Mouse (Mus musculus): ENCODE data around the gene Irf5. TPM values are rescaled to one million over a fixed set of nuclear protein-coding genes. Genes with fewer than 3 reads are reported as not detected.

Irf5 gene
- polyA plus RNA-seq, 1 experiment from 2014 or later = 9.3 TPM

DNA sequence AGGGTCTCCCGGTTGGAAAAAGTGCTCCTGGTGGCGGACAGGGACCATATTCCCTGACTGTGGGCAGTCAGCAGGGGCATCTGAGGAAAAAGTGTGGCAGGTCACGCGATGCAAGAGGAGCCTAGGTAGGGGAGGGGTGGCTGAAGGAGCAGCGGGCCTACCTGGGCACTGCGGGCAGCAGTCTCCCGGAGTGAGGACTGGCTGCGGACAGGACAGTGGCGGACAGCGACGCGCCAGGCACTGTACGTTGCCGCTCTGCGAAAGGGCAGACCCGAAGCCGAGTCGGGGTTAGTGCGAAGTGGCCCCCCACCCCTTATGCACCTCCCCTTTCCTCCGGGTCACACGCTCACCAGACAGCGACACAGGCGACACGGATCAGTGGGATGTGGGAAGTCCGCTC lies 30.2 kb upstream of the Irf5 start:
- DNase-seq (ENCODE audit: low spot score) (no peak), ATAC-seq (ENCODE audit: low FRiP score, low TSS enrichment) (no peak)
- WGBS = 38% methylated on average over 22 of the region's 25 CpGs
- no peak overlapping the region for H3K4me3 ChIP-seq (ENCODE audit: low read depth, low read length)
- no peaks in the 10 kb centered on the region for H3K9me3 ChIP-seq (ENCODE audit: control insufficient read depth, low read length)
- no peak overlapping the region for H3K27ac ChIP-seq (replicated peaks)
- no peaks in the 10 kb centered on the region for H3K4me1 ChIP-seq (replicated peaks; ENCODE audit: control insufficient read depth, insufficient read depth)
- H3K4me2 ChIP-seq (replicated peaks; ENCODE audit: low read depth) = no peak overlapping the region
- TF ChIP-seq CTCF (IDR thresholded peaks at IDR 0.05; ENCODE audit: low read depth) (no peak), EP300 (optimal IDR thresholded peaks at IDR 0.05) (no peak)
- no peak overlapping the region for H3K9ac ChIP-seq (ENCODE audit: low read length)
- no peaks in the 10 kb centered on the region; the same call in 1 of the 2 replicates for H3K36me3 ChIP-seq (ENCODE audit: control insufficient read depth, insufficient read depth, low read length)
- no peaks in the 10 kb centered on the region for H3K27me3 ChIP-seq (ENCODE audit: control insufficient read depth, insufficient read depth, low read length)

DNA sequence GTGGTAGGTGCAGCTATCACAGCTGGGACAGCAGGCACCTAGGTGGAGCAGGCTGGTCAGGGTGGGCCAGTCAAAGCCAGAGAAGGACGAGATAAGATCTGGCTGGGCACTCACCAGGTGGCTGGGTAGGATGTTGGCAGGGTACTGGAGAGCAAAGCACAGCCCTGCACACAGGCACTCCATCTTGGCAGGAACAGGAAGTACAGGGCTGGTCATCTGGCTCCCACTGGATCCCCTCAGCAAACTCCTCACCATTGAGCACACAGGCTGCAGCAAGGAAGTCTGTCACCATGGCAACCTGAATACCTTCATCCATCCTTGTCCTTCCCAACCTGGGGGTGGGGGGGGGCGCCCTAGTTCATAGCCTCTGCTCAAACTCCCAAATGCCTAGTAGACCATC lies 28.6 kb upstream of the Irf5 start:
- ATAC-seq (ENCODE audit: low FRiP score, low TSS enrichment) = no peak

DNA sequence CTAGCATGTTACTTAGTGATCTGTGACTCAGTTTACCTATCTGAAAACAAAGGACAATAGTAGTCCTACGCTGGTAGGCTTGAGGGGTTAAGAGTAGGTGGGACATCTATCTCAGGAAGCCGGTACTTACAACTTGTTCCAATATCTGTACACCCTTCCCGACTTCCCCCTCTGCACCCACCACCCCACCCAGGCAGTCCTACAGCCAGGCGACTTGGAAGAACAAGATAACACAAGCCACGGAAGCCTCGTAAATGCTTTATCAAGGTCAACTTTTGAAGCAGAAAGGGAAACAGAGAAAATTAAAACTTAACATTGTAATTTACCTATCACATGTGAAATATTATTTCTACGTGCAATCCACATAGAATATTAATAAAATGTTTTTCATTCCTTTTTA lies 26.2 kb upstream of the Irf5 start:
- 88% methylated on average over 7 of the region's 7 CpGs for WGBS
- ATAC-seq (ENCODE audit: low FRiP score, low TSS enrichment) (no peak), DNase-seq (ENCODE audit: low spot score) (no peak)
- Histone ChIP-seq H3K4me1 (replicated peaks; ENCODE audit: control insufficient read depth, insufficient read depth) (no peaks in the 10 kb centered on the region), H3K9ac (ENCODE audit: low read length) (no peak overlapping the region), H3K27me3 (ENCODE audit: control insufficient read depth, insufficient read depth, low read length) (no peaks in the 10 kb centered on the region), H3K4me2 (replicated peaks; ENCODE audit: low read depth) (no peak overlapping the region), H3K36me3 (ENCODE audit: control insufficient read depth, insufficient read depth, low read length) (no peaks in the 10 kb centered on the region; the same call in 1 of the 2 replicates), H3K9me3 (ENCODE audit: control insufficient read depth, low read length) (no peaks in the 10 kb centered on the region), H3K27ac (replicated peaks) (no peak overlapping the region), H3K4me3 (ENCODE audit: low read depth, low read length) (no peak overlapping the region)
- TF ChIP-seq CTCF (IDR thresholded peaks at IDR 0.05; ENCODE audit: low read depth) (no peak), EP300 (optimal IDR thresholded peaks at IDR 0.05) (no peak)

More for the DNA sequence above, 28.6 kb upstream of the Irf5 start:
- H3K9me3 ChIP-seq (ENCODE audit: control insufficient read depth, low read length) = no peaks in the 10 kb centered on the region
- H3K9ac ChIP-seq (ENCODE audit: low read length) = no peak overlapping the region
- no peaks in the 10 kb centered on the region for H3K4me1 ChIP-seq (replicated peaks; ENCODE audit: control insufficient read depth, insufficient read depth)
- no peaks in the 10 kb centered on the region for H3K27me3 ChIP-seq (ENCODE audit: control insufficient read depth, insufficient read depth, low read length)
- no peak overlapping the region for H3K27ac ChIP-seq (replicated peaks)
- no peak for DNase-seq (ENCODE audit: low spot score)
- no peak overlapping the region for H3K4me2 ChIP-seq (replicated peaks; ENCODE audit: low read depth)
- WGBS = 32% methylated on average over 2 of the region's 2 CpGs
- H3K36me3 ChIP-seq (ENCODE audit: control insufficient read depth, insufficient read depth, low read length) = no peaks in the 10 kb centered on the region; the same call in 1 of the 2 replicates
- TF ChIP-seq CTCF (IDR thresholded peaks at IDR 0.05; ENCODE audit: low read depth) (no peak), EP300 (optimal IDR thresholded peaks at IDR 0.05) (no peak)
- H3K4me3 ChIP-seq (ENCODE audit: low read depth, low read length) = no peak overlapping the region

DNA sequence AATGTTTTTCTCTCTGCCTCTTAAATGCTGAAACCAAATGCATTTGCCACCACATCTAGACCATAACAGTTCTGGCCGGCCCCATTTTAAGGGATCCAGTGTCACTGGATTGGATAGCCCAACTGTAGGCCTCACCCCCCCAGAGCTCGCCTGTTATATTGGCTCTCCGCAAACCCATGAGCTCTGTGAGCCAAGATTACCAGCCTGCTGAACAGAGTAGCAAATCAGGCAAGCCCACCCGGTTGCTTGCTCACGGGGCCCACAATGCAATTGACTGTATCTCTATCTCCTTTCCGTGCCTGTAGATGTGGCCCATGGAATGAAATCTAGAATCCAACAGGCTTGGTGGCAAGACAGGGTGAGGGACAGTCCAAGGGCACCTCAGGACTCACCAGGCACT lies 25.6 kb upstream of the Irf5 start:
- ATAC-seq (ENCODE audit: low FRiP score, low TSS enrichment) = no peak
- H3K27me3 ChIP-seq (ENCODE audit: control insufficient read depth, insufficient read depth, low read length) = no peaks in the 10 kb centered on the region
- H3K36me3 ChIP-seq (ENCODE audit: control insufficient read depth, insufficient read depth, low read length) = no peaks in the 10 kb centered on the region; the same call in 1 of the 2 replicates
- TF ChIP-seq EP300 (optimal IDR thresholded peaks at IDR 0.05) = no peak
- TF ChIP-seq CTCF (IDR thresholded peaks at IDR 0.05; ENCODE audit: low read depth) = no peak
- no peaks in the 10 kb centered on the region for H3K9me3 ChIP-seq (ENCODE audit: control insufficient read depth, low read length)
- no peak for DNase-seq (ENCODE audit: low spot score)
- H3K27ac ChIP-seq (replicated peaks) = no peak overlapping the region
- H3K4me1 ChIP-seq (replicated peaks; ENCODE audit: control insufficient read depth, insufficient read depth) = no peaks in the 10 kb centered on the region
- WGBS = 88% methylated on average over 6 of the region's 6 CpGs
- H3K4me2 ChIP-seq (replicated peaks; ENCODE audit: low read depth) = no peak overlapping the region
- no peak overlapping the region for H3K4me3 ChIP-seq (ENCODE audit: low read depth, low read length)
- no peak overlapping the region for H3K9ac ChIP-seq (ENCODE audit: low read length)

DNA sequence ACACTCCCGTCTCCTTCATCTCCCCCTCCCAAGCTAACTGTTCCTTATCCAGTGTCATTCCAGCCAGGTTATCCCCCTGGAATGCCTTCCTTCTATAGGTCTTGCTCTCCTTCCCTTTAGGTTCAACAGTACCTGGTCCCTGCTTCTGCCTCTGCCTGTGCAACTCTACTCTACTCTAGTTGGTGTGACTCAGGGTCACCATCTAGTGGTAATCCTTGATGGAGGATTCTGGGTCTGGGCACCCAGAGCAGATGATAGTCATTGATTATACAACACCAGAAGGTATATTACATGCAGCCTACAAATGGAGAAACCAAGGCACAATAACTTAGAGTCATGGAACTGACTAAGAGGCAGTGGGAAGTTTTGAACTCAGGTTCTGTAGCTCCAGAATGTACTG lies 24.8 kb upstream of the Irf5 start:
- no peaks in the 10 kb centered on the region for H3K4me1 ChIP-seq (replicated peaks; ENCODE audit: control insufficient read depth, insufficient read depth)
- no peak overlapping the region for H3K4me3 ChIP-seq (ENCODE audit: low read depth, low read length)
- WGBS = 94% methylated on average over 1 of the region's 1 CpGs
- no peak overlapping the region for H3K9ac ChIP-seq (ENCODE audit: low read length)
- H3K27me3 ChIP-seq (ENCODE audit: control insufficient read depth, insufficient read depth, low read length) = no peaks in the 10 kb centered on the region
- no peak for ATAC-seq (ENCODE audit: low FRiP score, low TSS enrichment)
- H3K27ac ChIP-seq (replicated peaks) = no peak overlapping the region
- no peaks in the 10 kb centered on the region for H3K36me3 ChIP-seq (ENCODE audit: control insufficient read depth, insufficient read depth, low read length)
- no peak for DNase-seq (ENCODE audit: low spot score)
- H3K4me2 ChIP-seq (replicated peaks; ENCODE audit: low read depth) = no peak overlapping the region
- TF ChIP-seq EP300 (optimal IDR thresholded peaks at IDR 0.05) (no peak), CTCF (IDR thresholded peaks at IDR 0.05; ENCODE audit: low read depth) (peak; percentile 67)
- H3K9me3 ChIP-seq (ENCODE audit: control insufficient read depth, low read length) = no peaks in the 10 kb centered on the region

DNA sequence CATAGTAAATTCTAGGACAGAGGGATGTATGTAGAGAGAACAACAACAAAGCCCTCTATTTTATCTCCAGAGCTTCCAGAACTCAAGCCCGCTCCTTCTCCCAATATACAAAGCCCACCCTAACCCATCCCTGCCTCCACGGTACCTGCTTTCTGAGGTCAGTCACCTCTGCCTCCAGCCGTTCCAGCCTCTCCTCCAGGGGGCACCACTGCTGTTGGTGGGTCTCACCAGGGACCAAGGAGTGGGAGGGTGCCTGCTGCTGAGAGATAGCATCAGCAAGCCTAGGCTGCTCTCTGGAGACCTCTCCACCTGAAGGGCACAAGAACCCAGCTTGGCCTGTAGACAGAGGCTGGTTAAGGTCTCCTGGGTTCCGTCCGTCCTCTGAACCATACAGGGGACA lies 20.9 kb upstream of the Irf5 start:
- Histone ChIP-seq H3K4me1 (replicated peaks; ENCODE audit: control insufficient read depth, insufficient read depth) (no peaks in the 10 kb centered on the region), H3K36me3 (ENCODE audit: control insufficient read depth, insufficient read depth, low read length) (no peaks in the 10 kb centered on the region), H3K9me3 (ENCODE audit: control insufficient read depth, low read length) (no peaks in the 10 kb centered on the region), H3K27ac (replicated peaks) (no peak overlapping the region), H3K4me3 (ENCODE audit: low read depth, low read length) (no peak overlapping the region), H3K4me2 (replicated peaks; ENCODE audit: low read depth) (no peak overlapping the region), H3K9ac (ENCODE audit: low read length) (no peak overlapping the region), H3K27me3 (ENCODE audit: control insufficient read depth, insufficient read depth, low read length) (no peaks in the 10 kb centered on the region)
- no peak for TF ChIP-seq EP300 (optimal IDR thresholded peaks at IDR 0.05)
- 0 out of 2 replicates have a peak, but pooled peaks have one; percentile 30 for TF ChIP-seq CTCF (IDR thresholded peaks at IDR 0.05; ENCODE audit: low read depth)
- DNase-seq (ENCODE audit: low spot score) = no peak
- ATAC-seq (ENCODE audit: low FRiP score, low TSS enrichment) = no peak
- WGBS = 84% methylated on average over 5 of the region's 5 CpGs
